Mouse (Mus musculus) liver, adult (tissue): ENCODE results near the gene Atad5.

Experiments used
- GATA4 ChIP-seq: IDR thresholded peaks from 2 replicates; pipeline ENCODE4 v1.6.1; 2014; ENCODE audit warnings: mild to moderate bottlenecking, low read length; ENCODE audit not compliant: insufficient replicate concordance

Gene Atad5

GRCm38 (mm10) chr11:80077784-80078545 is 11.2 kb upstream of the Atad5 start:
- TF ChIP-seq GATA4 = no peak

GRCm38 (mm10) chr11:80078831-80079230 is 10.4 kb upstream of the Atad5 start:
- TF ChIP-seq GATA4 = no peak

DNA sequence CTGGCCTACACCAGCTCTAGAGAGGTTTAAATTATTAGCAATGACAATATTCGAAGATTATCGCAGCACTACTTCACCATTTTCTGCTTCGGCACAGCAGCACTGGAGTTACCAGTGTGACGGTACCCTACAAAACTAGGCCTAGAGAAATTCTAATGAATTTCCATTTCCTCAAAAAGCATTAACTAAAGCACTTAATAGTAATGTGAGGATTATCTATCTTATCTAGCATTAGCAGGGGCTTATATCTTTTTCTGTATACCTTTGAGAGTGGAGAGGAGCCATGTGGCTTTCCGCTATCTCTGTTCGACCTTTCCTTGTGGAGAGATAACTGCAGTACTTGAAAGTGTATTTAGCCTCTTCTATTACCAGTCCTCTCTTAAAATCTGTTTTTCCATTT is 9.4 kb upstream of the Atad5 start:
- TF ChIP-seq GATA4 = no peak

GRCm38 (mm10) chr11:80080381-80080825 is 8.8 kb upstream of the Atad5 start:
- no peak for TF ChIP-seq GATA4

DNA sequence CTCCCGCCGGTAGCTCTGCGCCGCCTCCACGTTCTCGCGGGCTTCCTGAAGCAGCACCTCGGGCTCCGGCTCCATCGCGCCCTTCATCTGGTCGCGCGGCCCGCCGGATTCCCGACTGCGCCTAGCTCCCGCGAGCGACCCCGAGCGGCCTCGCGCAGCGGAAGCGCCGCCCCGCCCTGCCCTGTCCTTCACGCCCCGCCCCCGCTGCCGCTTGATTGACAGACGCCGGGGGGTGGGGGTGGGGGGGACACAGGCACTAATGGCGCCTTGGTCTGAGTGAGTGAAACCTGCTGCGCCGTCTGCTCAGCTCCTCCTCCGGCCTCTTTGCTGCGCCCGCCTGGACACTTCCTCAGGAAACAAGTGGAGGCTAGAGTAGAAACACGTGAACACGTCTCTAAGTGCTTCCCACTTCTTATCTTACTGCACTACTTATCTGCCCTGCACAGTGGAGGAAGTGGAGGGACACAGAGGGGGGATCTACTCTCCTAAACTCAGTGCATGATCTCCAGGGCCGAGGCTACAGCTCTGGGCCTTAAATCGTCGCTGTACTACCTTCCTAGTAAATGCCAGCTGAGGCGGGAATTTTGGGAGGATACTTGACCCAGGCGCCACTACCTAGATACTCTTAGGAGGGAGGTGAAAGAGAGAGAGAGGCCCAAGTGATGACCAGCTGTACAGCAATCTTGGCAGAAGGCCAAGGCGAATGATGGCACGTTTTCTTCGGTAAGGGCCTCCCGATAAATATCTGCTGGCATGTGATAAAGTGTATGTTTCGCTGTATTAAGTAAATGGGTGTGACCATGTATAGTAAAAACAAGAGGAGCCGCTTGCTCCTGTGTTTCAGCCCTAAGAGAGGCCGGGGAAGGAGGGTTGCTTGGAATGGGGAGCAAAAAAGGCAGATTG is 8.1 kb upstream of the Atad5 start, which contains the start of gene Crlf3:
Crlf3 (minus strand) TSS at position 166 of the 903 bp plus-strand sequence.
- TF ChIP-seq GATA4 = peak; percentile 98; the same call in 1 of the 2 replicates

- no peak for TF ChIP-seq GATA4
Measured at GRCm38 (mm10) chr11:80081786-80082319, 7.3 kb upstream of the Atad5 start.

GRCm38 (mm10) chr11:80085356-80086055 is 3.7 kb upstream of the Atad5 start:
- no peak for TF ChIP-seq GATA4

DNA sequence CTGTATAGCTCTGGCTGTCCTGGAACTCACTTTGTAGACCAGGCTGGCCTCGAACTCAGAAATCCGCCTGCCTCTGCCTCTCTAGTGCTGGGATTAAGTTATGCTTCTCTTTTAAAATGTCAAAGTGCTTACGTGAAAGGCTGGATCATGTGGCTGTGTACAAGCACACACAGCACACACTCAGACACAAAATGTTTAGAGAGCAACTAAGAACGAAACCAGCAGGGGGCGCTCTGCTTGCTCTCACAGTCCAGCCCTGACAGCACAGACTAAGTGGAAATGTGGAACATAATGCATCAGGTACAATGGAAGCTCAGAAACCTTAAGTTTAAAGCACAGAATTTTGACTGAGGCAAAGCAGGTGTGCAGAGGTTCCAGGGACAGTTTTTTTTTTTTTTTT is 2.4 kb upstream of the Atad5 start:
- no peak for TF ChIP-seq GATA4

DNA sequence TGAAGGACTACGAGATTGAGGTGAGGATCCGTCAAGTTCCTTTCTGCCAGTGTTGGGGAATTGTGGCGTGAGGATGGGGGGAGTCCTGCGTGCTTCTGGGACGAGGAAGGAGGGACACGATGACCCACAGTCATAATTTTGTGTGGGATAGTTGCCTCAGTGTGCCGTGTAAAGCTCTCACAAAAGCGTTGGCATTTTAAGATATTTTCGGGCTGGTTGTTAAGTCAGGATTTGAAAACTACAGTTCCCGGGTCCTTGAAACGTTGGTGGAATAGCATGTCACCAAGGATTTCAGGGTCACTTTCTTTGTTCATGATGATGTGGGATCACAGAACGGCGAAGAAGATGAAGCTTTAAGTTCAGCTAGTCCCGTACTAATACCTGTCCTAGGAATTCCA is 616 bp downstream of the Atad5 start:
- TF ChIP-seq GATA4 = no peak

DNA sequence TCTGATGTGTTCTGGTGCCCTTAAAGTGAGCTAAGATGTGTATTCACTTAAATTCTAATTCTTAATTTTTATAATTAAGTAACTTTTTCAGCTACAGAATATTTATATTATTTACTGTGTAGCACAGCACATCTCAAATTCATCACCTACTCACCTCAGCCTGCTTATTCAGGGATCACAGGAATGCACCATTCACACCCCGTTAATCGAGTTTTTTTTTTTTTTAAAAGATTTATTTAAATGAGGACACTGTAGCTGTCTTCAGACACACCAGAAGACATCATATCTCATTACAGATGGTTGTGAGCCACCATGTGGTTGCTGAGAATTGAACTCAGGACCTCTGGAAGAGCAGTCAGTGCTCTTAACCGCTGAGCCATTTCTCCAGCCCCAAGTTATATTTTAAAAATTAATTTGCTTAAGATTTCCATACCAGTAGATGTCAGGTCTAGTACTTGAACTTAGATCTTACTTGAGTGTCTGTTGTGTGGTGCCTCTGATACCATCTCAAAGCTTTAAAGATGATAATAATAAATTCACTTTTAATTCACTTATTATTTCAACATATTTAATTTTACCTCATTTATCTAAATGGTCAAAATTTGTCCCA is 1.5 kb downstream of the Atad5 start:
- no peak for TF ChIP-seq GATA4

DNA sequence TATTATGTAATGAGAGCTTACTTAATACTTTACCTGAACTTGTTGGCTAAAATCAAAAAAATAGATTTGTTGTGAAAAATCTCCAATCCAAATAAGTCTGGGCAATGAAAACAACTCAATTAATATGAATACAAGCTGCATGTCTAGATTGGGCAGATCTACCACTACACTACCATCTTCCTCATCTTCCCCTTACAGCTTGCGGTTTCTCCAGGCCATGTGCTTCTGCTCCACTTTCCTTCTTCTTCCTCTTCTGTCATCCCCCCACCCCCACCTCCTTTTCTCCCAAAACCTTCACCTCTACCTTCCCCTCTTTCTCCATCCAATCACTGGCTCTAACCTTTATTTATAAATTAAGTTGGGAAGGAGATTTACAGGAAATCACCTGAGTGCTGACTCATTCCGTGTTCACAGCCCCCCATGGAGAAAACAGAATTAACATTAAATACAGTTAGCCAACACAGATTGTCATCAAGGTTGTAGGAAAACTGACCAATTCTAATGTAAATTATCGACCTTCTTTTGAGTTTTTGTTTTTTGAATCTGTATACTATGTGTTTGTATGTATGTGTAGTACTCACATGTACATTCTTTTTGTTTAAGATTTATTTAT is 9.3 kb downstream of the Atad5 start:
- TF ChIP-seq GATA4 = no peak

- TF ChIP-seq GATA4 = peak; percentile 7; the same call in 1 of the 2 replicates
Measured at GRCm38 (mm10) chr11:80101298-80101697, 12.1 kb downstream of the Atad5 start.

- no peak for TF ChIP-seq GATA4
Measured at GRCm38 (mm10) chr11:80104407-80104806, 15.2 kb downstream of the Atad5 start.

GRCm38 (mm10) chr11:80116411-80116810 is 27.2 kb downstream of the Atad5 start:
- peak; percentile 52; the same call in 1 of the 2 replicates for TF ChIP-seq GATA4
